Mouse (Mus musculus) natural killer cell, adult 2 months (primary cell): Measurements from ENCODE around the gene Snph.
"Not testable (repeated sequence)": the region's sequence is repeated elsewhere in the genome, so short reads cannot be mapped to it uniquely, and the experiment has no call there.

ENCODE experiments used
- DNase-seq, 2 experiments: peaks; one replicate each; pipeline ENCODE4 v3.0.0; 2022; ENCODE audit warnings: low spot score in 2 of 2

Gene Snph

DNA sequence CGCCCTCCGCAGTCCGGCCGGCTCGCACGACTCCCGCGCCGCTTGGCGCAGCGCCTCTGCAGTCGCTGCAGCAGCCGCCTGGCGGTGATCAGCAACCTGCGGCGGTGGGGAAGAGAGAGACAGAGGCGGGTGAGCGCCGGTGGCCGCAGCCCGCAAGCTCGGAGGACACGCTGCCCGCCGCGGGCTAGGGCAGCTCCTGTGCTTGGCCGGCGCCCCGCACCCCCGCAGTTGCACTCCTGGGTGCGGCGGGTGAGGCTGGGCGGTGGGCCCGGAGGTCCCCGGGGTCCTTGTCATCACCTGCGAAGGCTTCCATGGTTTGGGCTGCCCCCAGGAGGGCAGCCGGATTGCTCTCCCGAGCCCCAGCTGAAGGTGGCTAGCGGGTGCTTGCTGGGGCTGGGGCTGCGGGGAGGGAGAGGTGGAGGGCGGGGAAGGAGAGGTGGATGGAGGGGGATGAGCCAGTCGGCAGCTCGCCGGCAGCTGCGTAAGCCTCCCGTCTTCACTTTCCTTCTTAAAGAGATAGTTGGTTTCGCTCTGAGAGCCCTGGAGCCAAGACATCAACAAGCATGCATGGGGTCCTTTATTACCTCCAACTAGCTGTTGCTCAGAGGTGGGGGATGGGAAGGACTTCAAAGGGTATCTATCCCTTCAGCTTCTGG is at the start of gene Snph:
Snph (minus strand) TSS at position 435 of the 656 bp plus-strand sequence.
- peak; percentile 16 to 18 for DNase-seq

DNA sequence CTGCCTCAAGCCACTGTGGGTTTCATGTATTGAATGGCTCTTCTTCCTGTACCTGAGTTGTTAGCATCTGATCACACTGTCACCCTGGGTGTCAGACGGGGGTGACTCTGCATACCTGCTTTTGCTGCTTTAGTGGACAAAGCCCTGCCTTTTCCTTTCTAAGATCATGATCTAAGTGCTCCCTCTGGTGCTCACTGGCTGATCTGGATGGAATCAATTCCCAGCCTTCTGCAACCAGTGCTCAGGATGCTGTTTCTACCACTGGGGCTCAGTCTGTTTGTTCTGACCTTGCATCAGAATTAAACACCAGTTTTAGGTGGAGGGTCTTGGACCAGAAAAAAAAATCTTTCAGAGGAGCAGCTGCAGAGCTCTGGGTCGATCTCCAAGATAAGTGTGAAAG is 43.8 kb upstream of the Snph start:
- DNase-seq, result no peak

GRCm38 (mm10) chr2:151670968-151671329 is 38.6 kb upstream of the Snph start:
- DNase-seq, result no peak

GRCm38 (mm10) chr2:151670026-151670967 is 37.9 kb upstream of the Snph start:
- DNase-seq, result no peak

- DNase-seq, result no peak
Observed at GRCm38 (mm10) chr2:151668433-151668832, 36.0 kb upstream of the Snph start, which contains the start of gene Rad21l. Gene Rad21l (minus strand): TSS chr2:151668533.

GRCm38 (mm10) chr2:151652053-151652452 is 19.7 kb upstream of the Snph start:
- no peak for DNase-seq

- DNase-seq, result no peak
Observed at GRCm38 (mm10) chr2:151636015-151636402, 3.6 kb upstream of the Snph start.

DNA sequence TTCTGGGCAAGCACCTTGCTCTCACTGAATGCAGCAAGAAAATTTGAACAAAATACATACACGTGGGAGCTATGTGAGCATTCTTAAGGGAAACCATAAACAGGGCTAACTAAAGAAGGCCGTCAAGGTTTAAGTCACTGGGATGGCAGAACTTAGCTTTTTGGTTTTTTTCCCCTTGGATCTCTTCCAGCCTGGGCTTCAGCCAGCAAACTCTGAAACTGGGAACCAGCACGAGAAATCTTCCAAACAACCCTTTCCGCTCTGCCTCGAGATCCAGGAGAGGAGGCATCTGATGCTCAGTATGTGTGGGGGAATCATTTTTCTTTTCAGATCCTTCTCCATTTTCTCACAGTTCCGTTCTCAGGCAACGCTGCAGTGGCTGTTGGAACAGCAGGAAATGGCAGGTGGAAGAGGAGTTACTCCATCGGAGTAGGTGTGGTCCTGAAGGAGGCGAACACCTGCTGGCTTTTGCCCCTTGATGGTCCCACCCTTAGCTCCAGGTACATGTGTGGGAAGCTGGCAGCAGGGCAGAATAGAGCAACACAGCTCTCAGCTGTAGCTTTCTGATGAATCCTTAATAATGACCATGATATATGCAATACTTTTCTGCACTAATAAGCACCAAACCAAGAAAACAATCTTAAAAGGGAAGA is 3.1 kb upstream of the Snph start:
- no peak for DNase-seq

DNA sequence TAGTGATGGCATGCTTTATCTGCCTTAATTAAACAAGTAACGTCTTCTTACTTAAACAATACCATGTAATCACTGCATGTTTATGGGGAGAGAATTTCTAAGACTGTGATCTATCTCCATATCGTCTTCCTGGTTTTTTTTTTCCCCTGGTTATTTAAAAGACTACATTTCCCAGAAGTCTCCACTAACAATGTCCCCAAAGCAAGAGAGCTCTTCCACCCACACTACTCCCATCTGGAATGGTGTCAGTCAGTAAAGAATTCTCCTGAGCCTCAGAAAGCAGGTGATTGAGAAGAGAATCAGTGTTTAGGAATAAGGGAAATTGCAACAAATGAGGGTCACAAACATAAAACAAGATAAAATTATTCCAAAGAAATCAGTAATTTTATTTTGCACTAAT is 2.5 kb upstream of the Snph start:
- DNase-seq, result no peak

DNA sequence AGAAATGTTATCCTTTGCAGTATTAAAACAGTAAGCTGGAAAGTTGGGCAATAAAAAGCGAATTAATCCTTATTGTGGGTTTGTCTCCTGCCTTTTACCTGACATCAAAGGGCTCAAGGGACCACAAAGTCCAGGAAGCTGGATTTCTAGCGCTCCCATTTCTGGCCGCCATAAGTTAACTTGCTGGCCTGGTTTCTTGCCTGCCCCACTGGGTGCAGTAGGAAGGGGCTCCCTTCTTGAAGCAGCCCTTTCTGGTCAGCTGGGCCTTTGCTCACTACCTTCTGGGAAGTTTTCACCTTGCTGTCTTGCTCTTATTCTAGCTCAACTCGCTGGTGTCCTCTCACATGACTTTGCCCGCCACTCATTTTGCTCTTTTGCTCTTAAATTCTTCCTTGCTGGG is 589 bp upstream of the Snph start:
- no peak for DNase-seq

DNA sequence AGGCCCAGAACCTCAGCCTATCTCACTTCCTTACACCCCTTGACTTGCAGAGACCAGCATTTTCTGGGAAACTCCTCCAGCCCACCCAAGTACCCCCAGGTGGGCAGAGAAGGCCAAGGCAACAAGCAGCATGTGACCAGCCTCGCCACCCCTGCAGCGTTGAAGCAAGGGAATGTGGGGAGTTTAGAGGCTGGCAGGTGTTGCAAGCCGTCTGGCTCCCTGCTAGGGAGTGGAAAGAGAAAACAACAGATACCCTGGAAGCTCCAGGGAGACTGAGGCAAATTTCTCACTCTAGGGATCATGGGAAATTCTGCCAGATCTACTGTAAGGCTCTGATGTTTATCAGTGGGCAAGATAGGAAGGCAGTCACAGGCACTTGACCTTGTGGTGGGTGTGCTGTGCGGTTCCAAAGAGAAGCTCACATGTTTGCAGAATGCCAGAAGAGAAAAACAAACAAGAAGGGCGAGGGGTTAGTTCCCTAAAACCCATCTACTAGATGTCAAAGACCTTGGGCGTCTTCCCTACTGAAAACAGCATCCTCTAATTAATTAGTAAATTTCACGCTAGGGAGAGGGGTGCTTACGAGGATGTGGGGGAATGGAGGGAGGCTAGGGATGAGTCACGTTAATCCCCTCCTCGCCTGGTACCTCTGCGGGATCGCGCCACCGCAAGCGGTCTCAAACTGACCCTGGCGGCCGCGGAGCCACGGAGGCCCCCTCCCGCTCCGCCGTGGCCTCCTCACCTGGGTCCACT is 811 bp downstream of the Snph start:
- no peak for DNase-seq

GRCm38 (mm10) chr2:151629310-151629709 is 3.1 kb downstream of the Snph start:
- DNase-seq, result no peak

DNA sequence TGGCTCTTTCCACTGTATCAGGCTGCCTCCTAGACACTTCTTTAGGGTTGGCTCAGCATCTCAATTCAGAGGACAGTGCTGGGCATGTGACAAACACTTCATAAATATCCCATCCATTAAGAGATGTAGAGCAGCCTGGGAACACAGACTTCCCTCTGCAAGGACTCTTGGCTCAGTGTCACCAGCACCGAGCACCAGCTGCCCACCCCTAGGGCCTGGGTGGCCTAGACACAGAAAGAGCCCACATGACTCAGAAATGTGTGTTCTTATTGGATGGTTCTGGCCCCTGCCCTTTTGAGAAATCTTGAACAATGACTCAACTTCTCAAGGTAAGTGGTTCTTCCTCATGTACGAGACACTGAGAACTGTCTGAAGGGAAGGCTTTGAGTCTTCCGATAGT is 4.4 kb downstream of the Snph start:
- DNase-seq, result no peak

DNA sequence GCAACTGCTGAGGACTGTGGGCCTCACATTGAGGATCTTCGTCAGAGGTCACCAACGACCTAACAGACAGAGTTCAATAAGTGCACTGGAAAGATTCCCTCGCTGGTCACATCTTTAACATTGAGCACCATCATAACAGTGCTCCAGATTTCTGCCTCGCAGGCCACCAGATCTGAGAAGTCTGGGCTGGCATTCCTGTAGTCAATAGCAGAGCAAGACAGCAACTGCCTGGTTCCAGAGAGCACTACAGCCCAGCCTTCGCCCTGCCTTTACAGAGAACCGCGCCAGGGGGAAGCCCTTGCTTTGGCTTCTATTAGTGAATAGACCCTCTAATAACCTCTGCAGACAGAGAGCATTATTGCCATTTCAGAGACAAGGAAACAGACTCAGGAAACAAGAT is 6.1 kb downstream of the Snph start:
- no peak for DNase-seq

DNA sequence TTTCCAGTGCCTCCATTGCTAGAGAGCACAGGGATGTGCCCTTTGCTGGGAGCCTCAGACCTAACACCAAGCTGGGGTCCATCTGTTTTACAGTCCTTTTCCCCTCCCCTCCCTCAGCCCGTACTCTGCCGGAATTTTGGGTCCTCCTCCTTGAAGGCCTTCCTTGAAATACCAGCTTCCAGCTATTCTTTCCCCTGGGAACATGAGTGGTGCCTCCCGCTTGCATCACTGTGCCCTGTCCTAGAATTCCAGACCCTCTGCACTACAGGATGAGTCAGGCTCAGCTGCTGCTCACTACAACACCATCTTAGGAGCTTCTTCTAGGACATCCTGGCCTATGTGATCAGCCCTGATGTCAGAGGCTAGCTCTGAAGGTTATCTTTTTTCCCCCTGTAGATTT is 8.6 kb downstream of the Snph start:
- DNase-seq, result no peak

DNA sequence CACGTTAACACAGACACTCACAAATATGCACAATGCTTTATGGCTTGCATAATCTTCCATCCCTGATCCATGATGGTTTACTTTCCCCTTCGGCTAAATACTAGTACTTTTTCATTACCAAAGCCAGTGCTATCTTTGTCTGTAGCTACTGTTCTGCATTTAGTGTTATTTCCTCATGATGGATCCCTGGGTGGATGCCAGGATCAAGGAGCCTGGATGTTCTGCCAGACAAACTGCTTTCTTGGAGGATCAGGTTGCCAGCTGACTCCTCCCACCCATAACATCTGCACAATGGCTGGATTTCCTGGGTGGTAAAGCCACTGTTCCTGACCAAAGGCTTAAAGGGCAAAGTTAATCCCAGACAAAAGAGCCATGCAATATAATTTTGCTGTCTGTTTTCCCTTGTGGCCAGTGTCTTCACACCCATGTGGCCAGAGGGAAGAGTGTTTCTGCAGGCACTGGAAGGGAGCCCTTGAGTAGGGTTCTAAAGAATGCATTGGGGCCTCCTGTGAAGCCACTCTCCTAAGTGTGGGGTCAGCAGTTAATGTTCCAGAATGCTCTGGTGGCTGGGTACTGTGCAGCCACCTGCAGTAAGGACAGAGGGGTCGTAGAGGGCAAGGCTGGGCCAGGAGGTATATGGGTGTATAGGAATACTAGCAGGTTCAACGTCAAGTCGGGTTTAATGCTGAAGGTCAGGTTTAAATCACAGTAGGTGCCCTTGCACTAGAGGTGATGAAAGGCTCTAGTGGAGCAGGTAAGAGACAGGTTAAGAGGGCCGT is 15.7 kb downstream of the Snph start:
- DNase-seq, result no peak

GRCm38 (mm10) chr2:151615779-151616178 is 16.6 kb downstream of the Snph start:
- DNase-seq, result not testable (repeated sequence)

DNA sequence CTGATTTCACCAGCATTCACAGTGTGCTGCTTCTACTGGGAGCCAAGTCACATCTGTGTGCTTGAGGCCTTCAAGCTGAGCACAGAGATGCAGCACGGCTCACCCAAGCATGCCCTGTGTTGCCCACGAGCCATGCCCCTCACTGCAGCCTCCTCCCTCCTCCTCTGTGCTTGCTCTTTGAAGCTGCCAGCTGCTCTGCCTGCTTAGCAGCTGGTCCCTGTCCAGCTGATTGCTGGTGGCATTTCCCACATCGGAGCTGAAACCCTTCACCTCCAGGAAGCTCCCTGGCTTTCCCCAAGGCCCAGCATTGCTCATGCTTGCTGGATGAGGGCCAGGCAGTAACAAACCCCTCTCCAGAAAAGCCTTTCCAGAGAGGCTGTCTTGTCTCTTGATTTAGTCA is 22.4 kb downstream of the Snph start:
- no peak for DNase-seq

DNA sequence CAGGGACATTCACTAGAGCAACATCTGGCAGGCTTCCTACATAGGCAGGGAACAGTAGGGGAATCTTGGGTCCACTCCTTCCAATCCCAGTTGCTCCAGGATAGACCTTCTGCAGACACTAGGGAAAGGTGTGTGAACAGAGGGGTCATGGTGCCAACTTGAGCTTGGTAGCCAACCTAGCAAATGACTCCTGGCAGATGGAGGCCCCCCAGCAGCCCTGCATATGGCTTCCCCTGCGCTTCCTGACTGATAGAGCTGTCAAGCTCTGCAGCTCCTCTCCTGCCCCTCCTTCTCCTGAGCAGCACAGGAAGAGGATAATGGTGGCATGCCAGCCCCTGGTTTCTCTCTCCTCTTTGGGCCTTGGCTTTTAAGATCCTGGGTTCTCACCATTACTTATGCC is 24.0 kb downstream of the Snph start:
- no peak for DNase-seq

DNA sequence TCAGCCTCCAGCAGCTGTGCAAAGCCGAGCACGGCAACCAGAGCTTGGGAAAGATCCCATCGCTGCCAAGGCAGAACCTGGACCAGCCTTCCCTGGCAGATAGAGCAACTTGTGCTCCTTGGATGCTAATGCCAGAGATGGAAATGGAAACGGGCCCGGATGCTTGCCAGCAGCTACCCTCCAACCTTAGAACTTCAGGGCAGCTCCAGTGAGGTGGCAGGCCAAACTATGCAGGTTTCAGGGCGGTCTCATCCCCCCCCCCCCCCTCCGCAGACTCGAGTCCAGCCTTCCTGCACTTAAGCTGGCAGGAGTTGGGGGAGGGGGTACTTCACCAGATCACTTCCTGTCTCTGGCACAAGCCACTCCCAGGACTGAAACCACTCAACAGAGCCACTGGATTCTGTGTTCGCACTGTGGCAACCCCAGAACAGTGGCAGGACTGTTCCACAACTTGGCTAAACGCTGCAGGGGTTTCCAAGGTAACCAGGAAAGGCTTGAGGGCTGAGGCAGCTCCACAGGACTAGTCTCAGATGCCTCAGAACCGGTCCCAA is 26.9 kb downstream of the Snph start:
- no peak for DNase-seq

DNA sequence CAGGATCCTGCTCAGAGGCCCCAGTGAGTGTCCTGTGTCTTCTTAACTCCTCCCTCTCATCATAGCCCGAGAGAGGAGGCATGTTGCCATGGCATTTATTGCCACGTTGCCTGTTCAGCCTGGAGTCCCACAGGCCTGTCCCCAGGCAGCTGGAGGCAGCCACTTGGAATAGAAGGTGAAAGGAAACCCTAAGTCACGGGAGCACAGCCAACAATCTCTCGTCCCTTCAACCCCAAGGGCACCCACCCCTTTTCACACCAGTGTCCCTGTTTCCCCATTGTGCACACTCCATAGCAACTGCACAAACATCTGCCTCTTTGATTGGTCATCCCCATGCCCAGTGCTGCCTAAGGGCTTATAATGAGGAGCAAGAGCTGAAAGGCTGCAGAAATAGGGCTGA is 28.8 kb downstream of the Snph start:
- DNase-seq, result no peak
